Mouse (Mus musculus) heart, embryonic 14.5 days (tissue): ENCODE data around the gene Oscp1. TPM values are rescaled to one million over a fixed set of nuclear protein-coding genes. Genes with fewer than 3 reads are reported as not detected.

Experiments used
- ATAC-seq: fragments of 200-750 bp; cut with Nextera tagmentation; 2 replicates; pipeline ENCODE4 v1.8.0; 2017; ENCODE audit warnings: low read depth, moderate TSS enrichment; ENCODE audit not compliant: insufficient number of reproducible peaks, insufficient read depth, low FRiP score
- H3K27ac ChIP-seq, 2 experiments: fragments of 200-500 bp in 1 of 2; fragments of 300-500 bp in 1 of 2; sonication (generic) in 1 of 2; replicated peaks in 1 of 2; 2 replicates each; pipeline ENCODE4 v1.5.1; 2012 to 2014; ENCODE audit warnings: low read depth in 2 of 2, low read length in 2 of 2, control low read depth in 1 of 2, mild to moderate bottlenecking in 1 of 2, mixed read lengths in 1 of 2; ENCODE audit not compliant: control insufficient read depth in 1 of 2, insufficient read depth in 1 of 2
- H3K27me3 ChIP-seq: fragments of 300-500 bp; sonication (generic); 2 replicates; pipeline ENCODE4 v1.6.1; 2014; ENCODE audit warnings: mild to moderate bottlenecking, low read length, control low read depth; ENCODE audit not compliant: control insufficient read depth, insufficient read depth
- H3K36me3 ChIP-seq: fragments of 300-500 bp; sonication (generic); 2 replicates; pipeline ENCODE4 v1.6.1; 2014; ENCODE audit warnings: mild to moderate bottlenecking, control low read depth, low read length, mixed read lengths; ENCODE audit not compliant: control insufficient read depth, insufficient read depth
- H3K4me1 ChIP-seq, 2 experiments: fragments of 200-500 bp in 1 of 2; fragments of 300-500 bp in 1 of 2; sonication (generic) in 1 of 2; 2 replicates each; pipeline ENCODE4 v1.6.1; 2012 to 2014; ENCODE audit warnings: low read length in 2 of 2, control low read depth in 1 of 2, mixed read lengths in 1 of 2; ENCODE audit not compliant: control insufficient read depth in 2 of 2, insufficient read depth in 2 of 2
- H3K4me2 ChIP-seq: fragments of 300-500 bp; sonication (generic); 2 replicates; pipeline ENCODE4 v1.6.1; 2014; ENCODE audit warnings: mild to moderate bottlenecking, low read length
- H3K4me3 ChIP-seq, 2 experiments: fragments of 200-500 bp in 1 of 2; fragments of 300-500 bp in 1 of 2; sonication (generic) in 1 of 2; 2 replicates each; pipeline ENCODE4 v1.5.1; 2012 to 2014; ENCODE audit warnings: low read length in 2 of 2, mild to moderate bottlenecking in 2 of 2, control low read depth in 1 of 2, low read depth in 1 of 2, moderate library complexity in 1 of 2; ENCODE audit not compliant: control insufficient read depth in 1 of 2, insufficient read depth in 1 of 2
- H3K9ac ChIP-seq: fragments of 300-500 bp; sonication (generic); 2 replicates; pipeline ENCODE4 v1.6.1; 2014; ENCODE audit warnings: mild to moderate bottlenecking, low read length
- H3K9me3 ChIP-seq: fragments of 300-500 bp; sonication (generic); 2 replicates; pipeline ENCODE4 v1.6.1; 2016; ENCODE audit warnings: low read length, control low read depth; ENCODE audit not compliant: control insufficient read depth
- WGBS: fragments of 180-500 bp; shearing (Covaris S2); extraction: QIAGEN DNeasy Blood & Tissue Kit; methylation state at CpG from one replicate; pipeline ENCODE4 v1.1.7; 2014; 5-methylcytosine and 5-hydroxymethylcytosine counted together
- polyA plus RNA-seq: library from polyadenylated mRNA; unstranded; fragments of >200 nt; fragmentation: Nextera tagmentation; extraction: Ambion mirVana; gene quantifications from 2 replicates; pipeline ENCODE4 v1.2.1, GENCODE M21; 2014

The Oscp1 gene
- polyA plus RNA-seq, 1 experiment from 2014 or later = 6.4 TPM

- peaks cover 10 to 11% of the 10 kb centered on the region in 2 experiments; a peak in 3 of 4 replicates for H3K4me1 ChIP-seq
- no peak overlapping the region for H3K4me2 ChIP-seq
- H3K9ac ChIP-seq = no peak overlapping the region
- 0 out of 2 replicates have a peak, but pooled peaks have one; percentile 8 for ATAC-seq
- H3K36me3 ChIP-seq = peaks cover 40% of the 10 kb centered on the region
- H3K27ac ChIP-seq = peak overlapping the region; percentile 27 to 62; a peak in 3 of 4 replicates
- H3K27me3 ChIP-seq = no peaks in the 10 kb centered on the region
- no peak overlapping the region for H3K4me3 ChIP-seq
- H3K9me3 ChIP-seq = no peaks in the 10 kb centered on the region
- 68% methylated on average over 5 of the region's 5 CpGs for WGBS
Observed at GRCm38 (mm10) chr4:126141021-126141420, 82.7 kb downstream of the Oscp1 start.

Other genes with a start within 250 kb of the Oscp1 start
- 1.1 and 1.5 TPM in 2 replicates for gene Csf3r, start 34.0 kb upstream of the Oscp1 start, polyA plus RNA-seq
- 132 and 151 TPM in 2 replicates for gene Mrps15, start 11.6 kb upstream of the Oscp1 start, polyA plus RNA-seq
- gene Lsm10, start 38.1 kb downstream of the Oscp1 start, polyA plus RNA-seq = 45.4 and 49.1 TPM in 2 replicates
- gene Stk40, start 45.4 kb downstream of the Oscp1 start, polyA plus RNA-seq = 13.1 and 17.8 TPM in 2 replicates
- gene Eva1b, start 89.2 kb downstream of the Oscp1 start, polyA plus RNA-seq = 31.8 and 33.9 TPM in 2 replicates
- gene Sh3d21, start 104.9 kb downstream of the Oscp1 start, polyA plus RNA-seq = 2.5 and 2.7 TPM in 2 replicates
- 132 and 148 TPM in 2 replicates for gene Thrap3, start 144.2 kb downstream of the Oscp1 start, polyA plus RNA-seq
- gene Map7d1, start 197.8 kb downstream of the Oscp1 start, polyA plus RNA-seq = 41.8 and 46.8 TPM in 2 replicates
- 17.8 and 30.5 TPM in 2 replicates for gene Trappc3, start 203.8 kb downstream of the Oscp1 start, polyA plus RNA-seq
- 3.8 and 4.8 TPM in 2 replicates for gene Col8a2, start 228.2 kb downstream of the Oscp1 start, polyA plus RNA-seq